Mouse (Mus musculus) spleen, adult 2 months (tissue): ENCODE data around the gene Jph3. TPM values are rescaled to one million over a fixed set of nuclear protein-coding genes. Genes with fewer than 3 reads are reported as not detected.
A peak's percentile ranks its signal among the peaks of the same experiment; 100 is the strongest.

Source experiments
- DNase-seq, 2 experiments: peaks; one replicate each; pipeline versions ENCODE4 v3.0.0 to v3.0.0-alpha.2; 2012 to 2021; ENCODE audit warnings: low spot score in 2 of 2, low read depth in 1 of 2
- H3K27ac ChIP-seq: fragments of 200-500 bp; 2 replicates; pipeline ENCODE4 v1.5.1; 2012; ENCODE audit warnings: low read length, inconsistent platforms; ENCODE audit not compliant: insufficient read depth
- H3K27me3 ChIP-seq: fragments of 200-500 bp; 2 replicates; pipeline ENCODE4 v1.6.1; 2012; ENCODE audit warnings: mild to moderate bottlenecking, moderate library complexity, low read length, inconsistent platforms; ENCODE audit not compliant: control insufficient read depth, insufficient read depth
- H3K36me3 ChIP-seq: fragments of 200-500 bp; 2 replicates; pipeline ENCODE4 v1.6.1; 2012; ENCODE audit warnings: mild to moderate bottlenecking, low read length, inconsistent platforms; ENCODE audit not compliant: control insufficient read depth, insufficient read depth
- H3K4me1 ChIP-seq: fragments of 200-500 bp; 2 replicates; pipeline ENCODE4 v1.6.1; 2011; ENCODE audit warnings: inconsistent platforms; ENCODE audit not compliant: control insufficient read depth, insufficient read depth, insufficient read length
- H3K4me3 ChIP-seq: fragments of 200-500 bp; 2 replicates; pipeline ENCODE4 v1.5.1; 2011; ENCODE audit warnings: mild to moderate bottlenecking, inconsistent platforms; ENCODE audit not compliant: insufficient read depth, insufficient read length; ENCODE audit errors: extremely low read depth
- CTCF ChIP-seq: fragments of 200-500 bp; IDR thresholded peaks from 2 replicates; pipeline ENCODE4 v1.5.1; 2011; ENCODE audit warnings: mild to moderate bottlenecking, inconsistent platforms; ENCODE audit not compliant: insufficient read depth, insufficient read length, insufficient replicate concordance; ENCODE audit errors: extremely low read depth
- POLR2A ChIP-seq: fragments of 200-500 bp; IDR thresholded peaks from 2 replicates; pipeline ENCODE4 v1.6.1; 2011; ENCODE audit warnings: low read depth, low read length, inconsistent platforms
- WGBS: fragments of 180-500 bp; shearing (Covaris S2); methylation state at CpG from one replicate; pipeline ENCODE4 v1.1.7; 2018; 5-methylcytosine and 5-hydroxymethylcytosine counted together
- polyA plus RNA-seq: library from polyadenylated mRNA; depleted of rRNA; stranded (reverse); fragments of >200 nt; gene quantifications from 2 replicates; pipeline ENCODE4 v1.2.3, GENCODE M21; 2012

Jph3 gene
- polyA plus RNA-seq, 1 experiment = 0.02 TPM

- H3K36me3 ChIP-seq = no peaks in the 10 kb centered on the region
- no peak for DNase-seq
- WGBS = 91% methylated on average over 5 of the region's 5 CpGs
- H3K27ac ChIP-seq = no peak overlapping the region
- no peaks in the 10 kb centered on the region for H3K27me3 ChIP-seq
- no peak for TF ChIP-seq CTCF
- no peak for TF ChIP-seq POLR2A
- no peak overlapping the region for H3K4me3 ChIP-seq
- H3K4me1 ChIP-seq = no peaks in the 10 kb centered on the region; the same call in 1 of the 2 replicates
These were observed 98.3 kb downstream of the Jph3 start for GRCm38 (mm10) chr8:121827726-121828125.

GRCm38 (mm10) chr8:121828376-121829023 is 99.1 kb downstream of the Jph3 start:
- Histone ChIP-seq H3K27me3 (no peaks in the 10 kb centered on the region), H3K36me3 (no peaks in the 10 kb centered on the region), H3K4me3 (peak overlapping the region; percentile 86), H3K4me1 (no peaks in the 10 kb centered on the region; the same call in 1 of the 2 replicates), H3K27ac (no peak overlapping the region)
- DNase-seq = no peak
- WGBS = 34% methylated on average over 10 of the region's 10 CpGs
- TF ChIP-seq CTCF (no peak), POLR2A (no peak)

- Histone ChIP-seq H3K27me3 (no peaks in the 10 kb centered on the region), H3K36me3 (no peaks in the 10 kb centered on the region), H3K27ac (peak within 1 kb of the TSS; percentile 13), H3K4me1 (no peaks in the 10 kb centered on the region; the same call in 1 of the 2 replicates), H3K4me3 (peak within 1 kb of the TSS; percentile 86)
- TF ChIP-seq POLR2A = no peak
- TF ChIP-seq CTCF = peak; percentile 6; the same call in 1 of the 2 replicates
- peak; percentile 76 to 77 for DNase-seq
- under 1% methylated on average over 64 of the region's 68 CpGs for WGBS
These were observed 99.8 kb downstream of the Jph3 start, which contains the start of gene Klhdc4 for GRCm38 (mm10) chr8:121829048-121829776. Gene Klhdc4, minus strand, starts transcription at chr8:121829569.

GRCm38 (mm10) chr8:121829777-121830362 is 100.4 kb downstream of the Jph3 start:
- Histone ChIP-seq H3K36me3 (no peaks in the 10 kb centered on the region), H3K4me1 (no peaks in the 10 kb centered on the region; the same call in 1 of the 2 replicates), H3K4me3 (peak overlapping the region; percentile 86), H3K27ac (peak overlapping the region; percentile 13), H3K27me3 (no peaks in the 10 kb centered on the region)
- WGBS = 28% methylated on average over 18 of the region's 18 CpGs
- no peak for DNase-seq
- TF ChIP-seq CTCF (no peak), POLR2A (no peak)

GRCm38 (mm10) chr8:121832061-121832460 is 102.6 kb downstream of the Jph3 start:
- Histone ChIP-seq H3K4me1 (no peaks in the 10 kb centered on the region; the same call in 1 of the 2 replicates), H3K27ac (no peak overlapping the region), H3K36me3 (no peaks in the 10 kb centered on the region), H3K27me3 (no peaks in the 10 kb centered on the region), H3K4me3 (no peak overlapping the region)
- TF ChIP-seq POLR2A (no peak), CTCF (no peak)
- no peak for DNase-seq
- 88% methylated on average over 2 of the region's 2 CpGs for WGBS

- Histone ChIP-seq H3K36me3 (no peaks in the 10 kb centered on the region), H3K4me3 (no peak overlapping the region), H3K27me3 (no peaks in the 10 kb centered on the region), H3K27ac (no peak overlapping the region), H3K4me1 (no peaks in the 10 kb centered on the region; the same call in 1 of the 2 replicates)
- 5% methylated on average over 6 of the region's 6 CpGs for WGBS
- TF ChIP-seq POLR2A (no peak), CTCF (peak; percentile 22; the same call in 1 of the 2 replicates)
- DNase-seq = peak; percentile 60 to 70
These were observed 103.1 kb downstream of the Jph3 start for GRCm38 (mm10) chr8:121832503-121832902.

GRCm38 (mm10) chr8:121841242-121841641 is 111.8 kb downstream of the Jph3 start:
- peak in 1 of 2 experiments; percentile 31 for DNase-seq

More at GRCm38 (mm10) chr8:121841242-121841641, 111.8 kb downstream of the Jph3 start:
- TF ChIP-seq CTCF = peak; percentile 42; the same call in 1 of the 2 replicates
- TF ChIP-seq POLR2A = no peak
- Histone ChIP-seq H3K4me1 (no peaks in the 10 kb centered on the region), H3K27ac (no peak overlapping the region), H3K36me3 (no peaks in the 10 kb centered on the region), H3K27me3 (no peaks in the 10 kb centered on the region), H3K4me3 (no peak overlapping the region)
- WGBS = 60% methylated on average over 8 of the region's 8 CpGs
